Mouse (Mus musculus) retina, postnatal 7 days (tissue): ENCODE measurements around the gene Sipa1l2.
"Not testable (repeated sequence)": the region's sequence is repeated elsewhere in the genome, so short reads cannot be mapped to it uniquely, and the experiment has no call there.

Experiments
- DNase-seq: peaks from one replicate; pipeline ENCODE4 v3.0.0-alpha.2; 2012; ENCODE audit warnings: low read depth, low spot score

Gene Sipa1l2

GRCm38 (mm10) chr8:125406453-125406852, 163.2 kb downstream of the Sipa1l2 start:
- DNase-seq: no peak

GRCm38 (mm10) chr8:125401350-125401749, 168.3 kb downstream of the Sipa1l2 start:
- no peak for DNase-seq

GRCm38 (mm10) chr8:125397981-125398380, 171.6 kb downstream of the Sipa1l2 start:
- no peak for DNase-seq

- DNase-seq: not testable (repeated sequence)
Measured at GRCm38 (mm10) chr8:125395682-125396081, 173.9 kb downstream of the Sipa1l2 start.

- no peak for DNase-seq
Measured at GRCm38 (mm10) chr8:125395032-125395431, 174.6 kb downstream of the Sipa1l2 start.

GRCm38 (mm10) chr8:125391685-125392084, 177.9 kb downstream of the Sipa1l2 start:
- DNase-seq: no peak

- no peak for DNase-seq
Measured at GRCm38 (mm10) chr8:125391271-125391670, 178.3 kb downstream of the Sipa1l2 start.

- DNase-seq: no peak
Measured at GRCm38 (mm10) chr8:125390506-125390895, 179.1 kb downstream of the Sipa1l2 start.

- no peak for DNase-seq
Measured at GRCm38 (mm10) chr8:125389756-125390505, 179.7 kb downstream of the Sipa1l2 start.

- DNase-seq: peak; percentile 27
Measured at GRCm38 (mm10) chr8:125389280-125389679, 180.3 kb downstream of the Sipa1l2 start.

- no peak for DNase-seq
Measured at GRCm38 (mm10) chr8:125388404-125389180, 181.0 kb downstream of the Sipa1l2 start.

- DNase-seq: peak; percentile 28
Measured at GRCm38 (mm10) chr8:125385519-125386150, 184.0 kb downstream of the Sipa1l2 start.

GRCm38 (mm10) chr8:125384551-125385183, 184.9 kb downstream of the Sipa1l2 start:
- no peak for DNase-seq

GRCm38 (mm10) chr8:125381674-125382073, 187.9 kb downstream of the Sipa1l2 start:
- DNase-seq: no peak

GRCm38 (mm10) chr8:125379939-125380338, 189.7 kb downstream of the Sipa1l2 start:
- DNase-seq: no peak

- DNase-seq: no peak
Measured at GRCm38 (mm10) chr8:125379156-125379555, 190.5 kb downstream of the Sipa1l2 start.

- no peak for DNase-seq
Measured at GRCm38 (mm10) chr8:125377704-125378103, 191.9 kb downstream of the Sipa1l2 start.

- DNase-seq: no peak
Measured at GRCm38 (mm10) chr8:125376448-125376845, 193.2 kb downstream of the Sipa1l2 start.

GRCm38 (mm10) chr8:125375659-125376447, 193.8 kb downstream of the Sipa1l2 start:
- DNase-seq: no peak

GRCm38 (mm10) chr8:125372596-125372995, 197.0 kb downstream of the Sipa1l2 start:
- no peak for DNase-seq
